Mouse (Mus musculus) kidney, adult 10 weeks (tissue): ENCODE measurements around the gene Maml3. TPM values are rescaled to one million over a fixed set of nuclear protein-coding genes. Genes with fewer than 3 reads are reported as not detected.

Experiments used
- polyA plus RNA-seq: library from polyadenylated mRNA; stranded (reverse); fragments of 350-450 nt; fragmentation: Illumina TruSeq; extraction: RNeasy Lipid Tissue Mini Kit (QIAGEN cat#74804); gene quantifications from one replicate; pipeline ENCODE4 v1.2.3, GENCODE M21; 2014; ENCODE audit warnings: low read depth, low replicate concordance

Maml3 gene
- polyA plus RNA-seq, result 1.9 TPM

GRCm38 (mm10) chr3:52104636-52105151 is at the start of gene Maml3:
Maml3 (minus strand) TSS chr3:52105076.

GRCm38 (mm10) chr3:51660060-51660459 is 444.8 kb downstream of the Maml3 start, which contains the start of gene Mgst2:
Mgst2 (plus strand) TSS chr3:51660360.

Other genes starting within 250 kb of the Maml3 start
- 26.8 TPM for gene Foxo1, start 163.3 kb upstream of the Maml3 start, polyA plus RNA-seq